Comparison of ENCODE assay signal across 19 mouse cellular contexts in the genomic region with DNA sequence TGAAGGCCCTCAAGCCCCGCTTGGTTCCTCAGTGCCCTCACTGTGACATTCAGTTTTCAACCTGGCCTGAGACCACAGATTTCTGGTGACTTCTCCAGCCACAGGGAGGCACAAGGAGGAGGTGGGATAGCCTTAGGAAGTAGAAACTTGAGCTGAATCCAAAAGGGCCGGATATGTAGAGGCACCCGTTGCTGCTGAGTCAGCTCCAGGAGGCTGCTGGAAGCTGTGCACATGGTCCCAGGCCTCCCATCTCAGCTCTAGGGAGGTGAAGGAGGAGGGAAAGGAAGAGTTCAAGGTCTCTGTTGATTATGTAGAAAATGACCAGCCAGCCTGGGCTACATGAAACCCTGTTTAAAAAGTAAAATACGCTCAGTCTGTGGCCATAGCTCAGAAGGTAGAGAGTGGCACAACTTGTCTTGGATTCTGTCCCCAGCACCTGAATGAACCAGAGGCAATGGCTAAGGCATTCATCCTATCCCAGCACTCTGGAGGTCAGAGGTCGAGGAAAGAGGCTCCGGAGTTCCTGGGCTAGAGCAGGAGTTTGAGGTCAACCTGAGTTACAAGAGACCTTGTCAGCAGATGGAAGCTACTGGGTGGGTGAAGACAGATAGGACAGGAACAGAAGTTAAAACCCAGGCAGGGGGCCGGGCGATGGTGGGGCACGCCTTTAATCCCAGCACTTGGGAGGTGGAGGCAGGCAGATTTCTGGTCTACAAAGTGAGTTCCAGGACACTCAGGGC. TPM values are rescaled to one million over a fixed set of nuclear protein-coding genes. Genes with fewer than 3 reads are reported as not detected.
DNase-seq lines count a peak whose midpoint lies in the region; ATAC-seq lines count a peak whose summit lies in the region.
"Had no signal": no experiment of that assay in that cellular context is flagged by ENCODE, and none has a peak within 500 bp of the region (broad histone marks: within the 10 kb centered on the region; RNA-seq: fewer than 3 reads in every experiment).

No protein-coding gene starts in this region.

- H3K27ac ChIP-seq in embryonic facial prominence, embryonic 13.5 days = no peak overlapping the region; the same call in 1 of the 2 replicates
- H3K27ac ChIP-seq in embryonic facial prominence, embryonic 10.5 days (replicated peaks) = no peak overlapping the region; the same call in 1 of the 2 replicates
- no peak overlapping the region for H3K27ac ChIP-seq in limb, embryonic 13.5 days
- no peak overlapping the region for H3K27ac ChIP-seq in limb, embryonic 10.5 days
- H3K27ac ChIP-seq in ES-E14 (ENCODE audit: insufficient read depth, low read depth, low read length, poor library complexity, severe bottlenecking) (peak overlapping the region; percentile 94), macrophage (peak overlapping the region; percentile 100)
- H3K27ac ChIP-seq: forebrain, embryonic 12.5 days; kidney, embryonic 15.5 days; limb, embryonic 15.5 days; neural tube, embryonic 15.5 days; stomach, embryonic 15.5 days had no signal

- H3K4me1 ChIP-seq in embryonic facial prominence, embryonic 13.5 days = peaks cover 42% of the 10 kb centered on the region
- H3K4me1 ChIP-seq in embryonic facial prominence, embryonic 10.5 days = peaks cover 62% of the 10 kb centered on the region
- peaks cover 28% of the 10 kb centered on the region for H3K4me1 ChIP-seq in limb, embryonic 13.5 days
- H3K4me1 ChIP-seq in limb, embryonic 10.5 days = peaks cover 70% of the 10 kb centered on the region
- H3K4me1 ChIP-seq in ES-E14 (ENCODE audit: control insufficient read depth in 2 of 2, insufficient read depth in 2 of 2, low read length in 2 of 2, poor library complexity in 1 of 2) = peaks cover 11 to 26% of the 10 kb centered on the region in 2 experiments; a peak in 3 of 4 replicates

- 53% methylated on average over 9 of the region's 9 CpGs for WGBS in embryonic facial prominence, embryonic 13.5 days
- 57% methylated on average over 9 of the region's 9 CpGs for WGBS in embryonic facial prominence, embryonic 10.5 days
- WGBS in limb, embryonic 13.5 days = 73% methylated on average over 9 of the region's 9 CpGs
- WGBS in limb, embryonic 10.5 days = 71% methylated on average over 9 of the region's 9 CpGs
- WGBS in macrophage (ENCODE audit: missing documents) = 61% methylated on average over 6 of the region's 9 CpGs

- ATAC-seq in embryonic facial prominence, embryonic 13.5 days (ENCODE audit: insufficient number of reproducible peaks, insufficient read depth, low FRiP score, low TSS enrichment, low read depth) = no peak
- no peak for ATAC-seq in limb, embryonic 13.5 days (ENCODE audit: low FRiP score, low read depth)
- ATAC-seq: activated CD4-positive, CD25-positive, alpha-beta regulatory T cell, adult 4 months had no signal

- H3K4me2 ChIP-seq in embryonic facial prominence, embryonic 13.5 days = no peak overlapping the region
- H3K4me2 ChIP-seq in limb, embryonic 13.5 days (replicated peaks) = no peak overlapping the region
- H3K4me2 ChIP-seq: forebrain, embryonic 12.5 days; kidney, embryonic 15.5 days; limb, embryonic 15.5 days; neural tube, embryonic 15.5 days; stomach, embryonic 15.5 days had no signal

- 0 out of 2 replicates have a peak overlapping the region, but pooled peaks have one; percentile 49 for H3K9ac ChIP-seq in embryonic facial prominence, embryonic 13.5 days
- peak overlapping the region; percentile 39; the same call in 1 of the 2 replicates for H3K9ac ChIP-seq in limb, embryonic 13.5 days
- peak overlapping the region; percentile 34; the same call in 1 of the 2 replicates for H3K9ac ChIP-seq in ES-E14 (ENCODE audit: insufficient read depth, low read depth, low read length, poor library complexity, severe bottlenecking)
- H3K9ac ChIP-seq: kidney, embryonic 15.5 days; stomach, embryonic 15.5 days had no signal

- no peaks in the 10 kb centered on the region for H3K9me3 ChIP-seq in embryonic facial prominence, embryonic 13.5 days
- no peaks in the 10 kb centered on the region for H3K9me3 ChIP-seq in embryonic facial prominence, embryonic 10.5 days
- no peaks in the 10 kb centered on the region for H3K9me3 ChIP-seq in limb, embryonic 13.5 days
- no peaks in the 10 kb centered on the region for H3K9me3 ChIP-seq in limb, embryonic 10.5 days (replicated peaks)
- H3K9me3 ChIP-seq in ES-E14 (ENCODE audit: control insufficient read depth, insufficient read depth, low read depth, low read length) = no peaks in the 10 kb centered on the region
- H3K9me3 ChIP-seq: forebrain, embryonic 12.5 days; kidney, embryonic 15.5 days; limb, embryonic 15.5 days; neural tube, embryonic 15.5 days; stomach, embryonic 15.5 days had no signal

- H3K4me3 ChIP-seq in embryonic facial prominence, embryonic 13.5 days = no peak overlapping the region
- no peak overlapping the region for H3K4me3 ChIP-seq in embryonic facial prominence, embryonic 10.5 days
- H3K4me3 ChIP-seq in limb, embryonic 13.5 days = no peak overlapping the region
- H3K4me3 ChIP-seq in limb, embryonic 10.5 days = no peak overlapping the region
- H3K4me3 ChIP-seq in ES-E14 (ENCODE audit: insufficient read depth in 1 of 2, low read depth in 1 of 2, low read length in 2 of 2, poor library complexity in 1 of 2, severe bottlenecking in 1 of 2) (no peak overlapping the region; a peak in 1 of 4 replicates), macrophage (ENCODE audit: inconsistent target) (no peak overlapping the region)
- H3K4me3 ChIP-seq: forebrain, embryonic 12.5 days; kidney, embryonic 15.5 days; limb, embryonic 15.5 days; neural tube, embryonic 15.5 days; stomach, embryonic 15.5 days had no signal

- peaks cover under 1% of the 10 kb centered on the region; the same call in 1 of the 2 replicates for H3K36me3 ChIP-seq in embryonic facial prominence, embryonic 13.5 days
- H3K36me3 ChIP-seq in embryonic facial prominence, embryonic 10.5 days (replicated peaks) = 0 out of 2 replicates have a peak, but pooled peaks cover under 1% of the 10 kb centered on the region
- H3K36me3 ChIP-seq in limb, embryonic 13.5 days = no peaks in the 10 kb centered on the region
- H3K36me3 ChIP-seq in limb, embryonic 10.5 days = no peaks in the 10 kb centered on the region
- H3K36me3 ChIP-seq in ES-E14 (ENCODE audit: control insufficient read depth, insufficient read depth, low read length, poor library complexity, severe bottlenecking) = peaks cover 1% of the 10 kb centered on the region; the same call in 1 of the 2 replicates
- peaks cover 3% of the 10 kb centered on the region; the same call in 1 of the 2 replicates for H3K36me3 ChIP-seq in macrophage (ENCODE audit: inconsistent target)
- H3K36me3 ChIP-seq: forebrain, embryonic 12.5 days; kidney, embryonic 15.5 days; stomach, embryonic 15.5 days had no signal

- no peak for DNase-seq in embryonic facial prominence, embryonic 10.5 days (ENCODE audit: low spot score)
- no peak for DNase-seq in limb, embryonic 10.5 days (ENCODE audit: low spot score)
- DNase-seq in ES-E14 (ENCODE audit: low read depth, low spot score) = no peak
- DNase-seq in frontal cortex, postnatal 10 days (ENCODE audit: low spot score in 2 of 2) = no peak
- DNase-seq: adrenal gland, postnatal 25 days; cerebellum, postnatal 36 days; heart, postnatal 4 days; lung, postnatal 10 days; thymus, postnatal 14 days had no signal

- H3K27me3 ChIP-seq in embryonic facial prominence, embryonic 13.5 days = no peaks in the 10 kb centered on the region
- peaks cover 41% of the 10 kb centered on the region for H3K27me3 ChIP-seq in embryonic facial prominence, embryonic 10.5 days (replicated peaks; ENCODE audit: low read depth, poor library complexity, severe bottlenecking)
- no peaks in the 10 kb centered on the region for H3K27me3 ChIP-seq in limb, embryonic 13.5 days
- peaks cover 30% of the 10 kb centered on the region for H3K27me3 ChIP-seq in limb, embryonic 10.5 days (ENCODE audit: low read depth, poor library complexity, severe bottlenecking)
- H3K27me3 ChIP-seq: kidney, embryonic 15.5 days; neural tube, embryonic 15.5 days; stomach, embryonic 15.5 days had no signal

- in situ Hi-C loops in ES-E14 (cut with MboI; ENCODE audit: low sequenced_read_pairs in 2 of 2, unreplicated experiment in 2 of 2) = no loop called here

- peaks cover 53% of the 10 kb centered on the region for H3K79me2 ChIP-seq in macrophage (ENCODE audit: inconsistent target)

RNA-seq across cellular contexts. Expression of a gene that starts 2.4 kb away (rescaled TPM):
- 10.7 and 11.0 TPM in 2 replicates for polyA plus RNA-seq in embryonic facial prominence, embryonic 13.5 days (2015; fragmentation: Nextera tagmentation; extraction: Ambion mirVana)
- polyA plus RNA-seq in embryonic facial prominence, embryonic 10.5 days (2016; fragmentation: Nextera tagmentation; extraction: Ambion mirVana) = 7.8 and 8.3 TPM in 2 replicates
- 12.2 and 13.6 TPM in 2 replicates for polyA plus RNA-seq in limb, embryonic 13.5 days (2015; fragmentation: Nextera tagmentation; extraction: Ambion mirVana)
- 7.6 and 8.8 TPM in 2 replicates for polyA plus RNA-seq in limb, embryonic 10.5 days (2016; fragmentation: Nextera tagmentation; extraction: Ambion mirVana)
- total RNA-seq in ES-E14 (2012; rRNA removed) = 28.7 and 46.1 TPM in 2 replicates
- total RNA-seq in macrophage (2018; cell fraction: chromatin; rRNA removed) = 100 to 1,000 TPM in 19 of 26 experiments, 10 to 100 TPM in 7; 51.6 to 394 (median 199) TPM
- total RNA-seq in macrophage (2018; cell fraction: cytosol; rRNA removed) = 100 to 1,000 TPM; 134 to 406 (median 278) TPM
- 100 to 1,000 TPM; 143 to 724 (median 423) TPM for total RNA-seq in macrophage (2018; cell fraction: nucleus; rRNA removed)
- polyA plus RNA-seq in macrophage (2018) = 129 to 266 TPM (median 167 TPM) in 3 replicates

RNA-seq across cellular contexts. Expression of a gene that starts 4.6 kb away (rescaled TPM):
- polyA plus RNA-seq in embryonic facial prominence, embryonic 13.5 days (2015; fragmentation: Nextera tagmentation; extraction: Ambion mirVana) = 109 and 113 TPM in 2 replicates
- 114 and 122 TPM in 2 replicates for polyA plus RNA-seq in embryonic facial prominence, embryonic 10.5 days (2016; fragmentation: Nextera tagmentation; extraction: Ambion mirVana)
- polyA plus RNA-seq in limb, embryonic 13.5 days (2015; fragmentation: Nextera tagmentation; extraction: Ambion mirVana) = 106 and 109 TPM in 2 replicates
- 99.6 and 114 TPM in 2 replicates for polyA plus RNA-seq in limb, embryonic 10.5 days (2016; fragmentation: Nextera tagmentation; extraction: Ambion mirVana)
- 43.5 and 55.9 TPM in 2 replicates for total RNA-seq in ES-E14 (2012; rRNA removed)
- 100 to 1,000 TPM; 159 to 417 (median 247) TPM for total RNA-seq in macrophage (2018; cell fraction: chromatin; rRNA removed)
- total RNA-seq in macrophage (2018; cell fraction: cytosol; rRNA removed) = 10 to 100 TPM; 33.6 to 65.0 (median 46.9) TPM
- 100 to 1,000 TPM; 137 to 418 (median 259) TPM for total RNA-seq in macrophage (2018; cell fraction: nucleus; rRNA removed)
- polyA plus RNA-seq in macrophage (2018) = 33.1 to 54.6 TPM (median 42.5 TPM) in 3 replicates

RNA-seq across cellular contexts. Expression of a gene that starts 10.7 kb away (rescaled TPM):
- 1.0 and 1.2 TPM in 2 replicates for polyA plus RNA-seq in embryonic facial prominence, embryonic 13.5 days (2015; fragmentation: Nextera tagmentation; extraction: Ambion mirVana)
- polyA plus RNA-seq in embryonic facial prominence, embryonic 10.5 days (2016; fragmentation: Nextera tagmentation; extraction: Ambion mirVana) = 0.47 and 0.76 TPM in 2 replicates
- 0.97 and 1.0 TPM in 2 replicates for polyA plus RNA-seq in limb, embryonic 13.5 days (2015; fragmentation: Nextera tagmentation; extraction: Ambion mirVana)
- 0.24 and 0.38 TPM in 2 replicates for polyA plus RNA-seq in limb, embryonic 10.5 days (2016; fragmentation: Nextera tagmentation; extraction: Ambion mirVana)
- total RNA-seq in ES-E14 (2012; rRNA removed) = 9.4 and 19.1 TPM in 2 replicates
- 1 to 10 TPM; 1.9 to 6.8 (median 4.2) TPM for total RNA-seq in macrophage (2018; cell fraction: chromatin; rRNA removed)
- total RNA-seq in macrophage (2018; cell fraction: cytosol; rRNA removed) = 1 to 10 TPM; 1.3 to 7.7 (median 3.5) TPM
- total RNA-seq in macrophage (2018; cell fraction: nucleus; rRNA removed) = 10 to 100 TPM in 3 of 26 experiments, 1 to 10 TPM in 23; 1.6 to 12.0 (median 5.1) TPM
- polyA plus RNA-seq in macrophage (2018) = 1.5 to 9.8 TPM (median 2.5 TPM) in 3 replicates

RNA-seq across cellular contexts. Expression of a gene that starts 11.8 kb away (rescaled TPM):
- polyA plus RNA-seq in embryonic facial prominence, embryonic 13.5 days (2015; fragmentation: Nextera tagmentation; extraction: Ambion mirVana) = 0.13 TPM in 1 of 2 replicates, not detected in the other
- not detected in 2 replicates for polyA plus RNA-seq in embryonic facial prominence, embryonic 10.5 days (2016; fragmentation: Nextera tagmentation; extraction: Ambion mirVana)
- 0.06 TPM in 1 of 2 replicates, not detected in the other for polyA plus RNA-seq in limb, embryonic 13.5 days (2015; fragmentation: Nextera tagmentation; extraction: Ambion mirVana)
- polyA plus RNA-seq in limb, embryonic 10.5 days (2016; fragmentation: Nextera tagmentation; extraction: Ambion mirVana) = 0.09 TPM in 1 of 2 replicates, not detected in the other
- 0.09 and 0.16 TPM in 2 replicates for total RNA-seq in ES-E14 (2012; rRNA removed)
- under 1 TPM in 2 of 26 experiments, not detected in 24; 0.16 to 0.71 TPM for total RNA-seq in macrophage (2018; cell fraction: chromatin; rRNA removed)
- under 1 TPM in 18 of 26 experiments, not detected in 8; 0.03 to 0.17 (median 0.08) TPM for total RNA-seq in macrophage (2018; cell fraction: cytosol; rRNA removed)
- 1 to 10 TPM in 1 of 26 experiments, under 1 TPM in 1, not detected in 24; 0.18 to 1.4 TPM for total RNA-seq in macrophage (2018; cell fraction: nucleus; rRNA removed)
- 0.07 TPM in 1 of 3 replicates, not detected in the others for polyA plus RNA-seq in macrophage (2018)
- total RNA-seq: megakaryocyte-erythroid progenitor cell, adult 5-6 weeks had no signal
- polyA plus RNA-seq: activated CD4-positive, CD25-positive, alpha-beta regulatory T cell, adult 4 months; forebrain, embryonic 12.5 days; kidney, embryonic 15.5 days; neural tube, embryonic 15.5 days had no signal

RNA-seq across cellular contexts. Expression of a gene that starts 23.4 kb away (rescaled TPM):
- 102 and 119 TPM in 2 replicates for polyA plus RNA-seq in embryonic facial prominence, embryonic 13.5 days (2015; fragmentation: Nextera tagmentation; extraction: Ambion mirVana)
- polyA plus RNA-seq in embryonic facial prominence, embryonic 10.5 days (2016; fragmentation: Nextera tagmentation; extraction: Ambion mirVana) = 134 and 142 TPM in 2 replicates
- polyA plus RNA-seq in limb, embryonic 13.5 days (2015; fragmentation: Nextera tagmentation; extraction: Ambion mirVana) = 111 and 112 TPM in 2 replicates
- polyA plus RNA-seq in limb, embryonic 10.5 days (2016; fragmentation: Nextera tagmentation; extraction: Ambion mirVana) = 134 and 148 TPM in 2 replicates
- 63.0 and 94.5 TPM in 2 replicates for total RNA-seq in ES-E14 (2012; rRNA removed)
- 10 to 100 TPM; 37.1 to 93.5 (median 67.0) TPM for total RNA-seq in macrophage (2018; cell fraction: chromatin; rRNA removed)
- 10 to 100 TPM; 14.6 to 29.0 (median 20.0) TPM for total RNA-seq in macrophage (2018; cell fraction: cytosol; rRNA removed)
- 10 to 100 TPM; 20.2 to 46.0 (median 34.3) TPM for total RNA-seq in macrophage (2018; cell fraction: nucleus; rRNA removed)
- 12.9 to 17.0 TPM (median 15.3 TPM) in 3 replicates for polyA plus RNA-seq in macrophage (2018)

Comparison
In these comparisons a context has a peak if more than half of its experiments do, and no peak if none do; other contexts are left out.
1. H3K27ac ChIP-seq: peak in ES-E14 (single experiment) and macrophage (single experiment); none in embryonic facial prominence, embryonic 13.5 days (single experiment), embryonic facial prominence, embryonic 10.5 days (single experiment), limb, embryonic 13.5 days (single experiment) and limb, embryonic 10.5 days (single experiment).
2. Peak in every context shown above with its lines, with median percentiles within 50 percentile points of each other: H3K9ac ChIP-seq.